Mouse (Mus musculus) frontal cortex, postnatal 10 days (tissue): Measurements from ENCODE around the gene Nif3l1.

Source experiments
- DNase-seq, 2 experiments: peaks; one replicate each; pipeline ENCODE4 v3.0.0; 2022; ENCODE audit warnings: low spot score in 2 of 2, mixed read lengths in 1 of 2

Nif3l1 gene

GRCm38 (mm10) chr1:58445143-58445722 lies at the start of gene Nif3l1, which contains the start of gene Ppil3:
Nif3l1 (plus strand) TSS chr1:58445151.
Ppil3 (minus strand) TSS chr1:58445486.
- DNase-seq: peak; percentile 86 to 87

- DNase-seq: no peak
Observed at GRCm38 (mm10) chr1:58395341-58395740, 49.6 kb upstream of the Nif3l1 start.

DNA sequence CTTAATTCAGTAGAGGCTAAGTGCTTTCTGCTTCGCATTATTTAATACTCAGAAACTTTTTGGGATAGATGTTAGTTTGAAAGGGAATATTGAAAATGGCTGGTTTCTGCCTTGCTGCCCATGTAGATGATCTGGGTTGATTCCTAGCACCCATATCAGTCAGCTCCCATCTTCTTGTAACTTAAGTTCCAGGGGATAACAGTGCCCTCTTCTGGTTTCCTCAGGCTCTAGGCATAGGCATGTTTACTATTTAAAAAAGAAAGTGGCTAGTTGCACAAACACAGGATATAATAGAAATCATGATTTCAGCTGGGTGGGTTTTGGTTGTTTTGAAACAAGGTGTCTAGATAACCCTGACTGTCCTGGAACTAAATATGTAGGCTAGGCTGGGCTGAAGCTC lies 48.8 kb upstream of the Nif3l1 start:
- no peak for DNase-seq

- no peak for DNase-seq
Observed at GRCm38 (mm10) chr1:58397731-58398130, 47.2 kb upstream of the Nif3l1 start.

GRCm38 (mm10) chr1:58401396-58401795 lies 43.6 kb upstream of the Nif3l1 start:
- no peak for DNase-seq

GRCm38 (mm10) chr1:58403745-58404144 lies 41.2 kb upstream of the Nif3l1 start:
- no peak for DNase-seq

GRCm38 (mm10) chr1:58407321-58407720 lies 37.6 kb upstream of the Nif3l1 start:
- DNase-seq: no peak

GRCm38 (mm10) chr1:58408141-58408540 lies 36.8 kb upstream of the Nif3l1 start:
- no peak for DNase-seq

DNA sequence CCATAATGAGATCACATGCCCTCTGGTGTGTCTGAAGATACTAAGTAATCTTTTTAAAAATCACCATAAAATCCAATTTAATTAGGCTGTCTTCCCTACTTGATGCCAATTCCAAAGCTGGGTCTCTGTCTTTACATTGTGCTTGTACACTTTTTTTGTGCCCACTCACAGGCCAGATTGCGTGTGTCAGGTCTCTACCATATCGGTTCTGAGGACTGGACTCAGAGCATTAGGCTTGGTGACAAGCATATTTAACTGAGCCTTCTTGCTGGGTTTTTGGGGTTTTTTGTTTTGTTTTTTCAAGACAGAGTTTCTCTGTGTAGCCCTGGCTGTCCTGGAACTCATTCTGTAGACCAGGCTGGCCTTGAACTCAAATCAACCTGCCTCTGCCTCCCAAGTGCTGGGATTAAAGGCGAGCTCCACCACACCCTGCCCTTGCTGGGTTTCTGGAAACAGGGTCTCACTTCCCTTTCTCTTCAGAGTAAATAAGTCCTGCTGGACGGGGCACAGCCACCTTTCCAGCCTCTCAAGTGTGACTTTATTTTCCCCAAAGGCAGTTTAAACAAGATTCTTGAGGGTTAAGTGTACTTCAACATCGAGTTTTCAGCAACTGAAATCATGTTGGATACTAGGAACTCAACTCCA lies 35.3 kb upstream of the Nif3l1 start:
- DNase-seq: no peak

GRCm38 (mm10) chr1:58410198-58410588 lies 34.8 kb upstream of the Nif3l1 start:
- no peak for DNase-seq

- no peak for DNase-seq
Observed at GRCm38 (mm10) chr1:58410776-58411175, 34.2 kb upstream of the Nif3l1 start.

- DNase-seq: no peak
Observed at GRCm38 (mm10) chr1:58415442-58415841, 29.5 kb upstream of the Nif3l1 start.

DNA sequence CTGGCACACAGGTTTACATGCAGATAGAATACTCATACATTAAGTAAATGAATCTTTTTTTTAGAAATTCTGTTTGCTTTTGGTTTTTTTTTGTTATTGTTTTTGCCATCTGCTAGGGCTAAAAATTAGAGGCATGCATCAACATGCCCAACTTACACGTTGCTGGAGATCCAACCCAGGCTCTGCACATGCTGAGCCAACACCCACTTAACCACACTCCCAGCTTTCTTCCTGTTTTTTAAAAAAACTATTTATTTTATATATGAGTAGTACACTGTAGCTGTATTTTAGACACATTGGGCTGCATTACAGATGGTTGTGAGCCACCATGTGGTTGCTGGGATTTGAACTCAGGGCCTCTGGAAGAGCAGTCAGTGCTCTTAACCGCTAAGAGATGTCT lies 28.9 kb upstream of the Nif3l1 start:
- no peak for DNase-seq

GRCm38 (mm10) chr1:58420032-58420431 lies 24.9 kb upstream of the Nif3l1 start:
- no peak for DNase-seq

GRCm38 (mm10) chr1:58420961-58421360 lies 24.0 kb upstream of the Nif3l1 start:
- DNase-seq: no peak

DNA sequence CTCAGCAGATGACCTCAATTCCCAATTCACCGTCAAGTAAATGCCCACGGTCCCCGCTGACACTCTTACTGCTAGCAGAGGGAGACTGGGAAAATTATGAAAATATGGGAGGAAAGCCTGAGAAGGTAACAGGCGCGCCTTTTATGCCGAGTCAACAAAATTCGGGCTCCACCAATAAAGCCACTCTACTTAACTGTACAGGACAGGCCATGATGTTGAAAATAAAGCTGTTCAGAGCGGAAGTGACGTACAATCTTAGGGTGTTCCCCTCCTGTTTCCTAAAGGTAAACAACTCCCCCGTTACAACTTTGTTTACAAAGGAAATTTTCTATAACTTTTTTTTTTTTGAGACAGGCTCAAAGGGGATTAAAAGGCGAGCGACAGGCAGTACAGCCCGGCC lies 22.1 kb upstream of the Nif3l1 start:
- DNase-seq: no peak

DNA sequence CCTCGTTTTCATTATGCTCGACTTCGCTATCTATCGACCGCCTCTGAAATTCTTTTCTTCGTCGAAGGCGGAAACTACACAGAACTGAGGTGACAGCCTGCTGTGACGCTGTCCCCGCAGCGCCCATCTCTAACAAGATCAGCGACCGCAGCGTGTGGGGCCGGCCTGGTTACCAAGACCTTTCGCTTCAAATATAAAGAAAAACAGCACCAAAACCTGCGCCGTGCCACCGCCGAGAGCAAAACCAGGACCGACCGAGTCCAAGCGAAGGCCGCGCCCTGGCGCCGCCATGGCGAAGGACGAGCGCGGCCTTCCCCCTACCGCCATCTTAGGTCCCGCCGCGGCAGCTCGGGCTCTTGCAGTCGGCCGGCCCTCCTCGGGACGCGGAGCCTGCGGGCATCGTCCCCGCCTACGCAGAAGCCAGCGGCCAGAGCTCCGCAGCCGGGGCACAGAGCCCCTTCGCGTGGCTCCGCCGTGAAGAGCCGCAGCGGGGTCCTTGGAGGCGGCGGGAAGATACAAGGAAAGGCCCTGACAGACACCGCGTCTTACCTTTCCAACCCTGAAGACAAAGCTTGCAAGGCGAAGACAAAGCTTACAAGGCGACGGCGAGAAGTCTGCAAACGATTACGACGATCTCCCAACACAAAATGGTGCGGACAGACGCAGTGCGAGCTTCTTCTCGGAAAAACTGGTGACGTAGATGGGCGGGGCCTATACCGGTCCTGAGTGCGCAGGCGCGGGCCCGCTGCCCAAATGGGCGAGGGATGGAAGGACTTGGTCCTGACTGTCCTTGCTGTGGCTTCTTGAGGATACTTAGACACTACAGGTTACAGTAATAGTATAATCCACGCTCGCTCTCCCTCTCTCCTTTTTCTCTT lies 21.3 kb upstream of the Nif3l1 start, which contains the start of gene Clk1:
TSS of gene Clk1 (minus strand) at position 696 of the 878 bp plus-strand sequence.
- DNase-seq: peak; percentile 93 to 96

DNA sequence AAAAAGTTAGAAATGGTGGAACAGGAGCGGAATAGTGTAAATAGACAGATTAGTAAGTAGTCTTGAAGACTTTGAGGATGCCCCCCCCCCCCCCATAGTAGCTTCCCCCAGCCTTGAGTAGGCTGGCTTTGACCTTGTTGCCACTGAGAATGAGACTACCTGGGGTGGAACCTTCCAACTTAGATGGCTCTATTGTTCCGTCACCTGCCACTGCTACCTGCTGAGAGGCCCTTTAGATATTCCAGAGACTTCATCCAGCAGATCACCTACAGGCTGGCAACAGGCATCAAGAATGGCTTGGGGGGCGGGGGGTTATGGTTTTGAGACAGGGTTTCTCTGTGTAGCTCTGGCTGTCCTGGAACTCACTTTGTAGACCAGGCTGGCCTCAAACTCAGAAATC lies 20.4 kb upstream of the Nif3l1 start:
- no peak for DNase-seq

DNA sequence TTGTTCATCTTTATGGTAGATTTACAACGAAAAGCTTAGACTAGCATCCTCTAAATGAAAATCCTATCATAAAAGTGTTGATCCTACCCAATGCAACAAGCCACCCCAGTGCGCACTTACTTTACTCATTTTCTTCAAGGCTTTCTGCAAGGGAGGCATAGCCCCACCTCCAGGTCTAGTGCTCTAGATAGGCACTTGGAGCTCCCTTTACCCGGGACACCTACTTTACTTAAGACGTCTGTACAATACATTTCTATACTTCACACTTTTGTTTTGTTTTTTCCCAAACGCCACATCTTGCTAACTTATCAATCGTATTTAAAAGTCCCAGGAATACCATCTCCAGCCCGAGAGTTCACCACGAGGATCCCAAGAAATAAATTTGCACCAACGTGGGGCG lies 260 bp upstream of the Nif3l1 start:
- DNase-seq: no peak

- no peak for DNase-seq
Observed at GRCm38 (mm10) chr1:58445861-58446260, 910 bp downstream of the Nif3l1 start.

- DNase-seq: no peak
Observed at GRCm38 (mm10) chr1:58447766-58448165, 2.8 kb downstream of the Nif3l1 start.

DNA sequence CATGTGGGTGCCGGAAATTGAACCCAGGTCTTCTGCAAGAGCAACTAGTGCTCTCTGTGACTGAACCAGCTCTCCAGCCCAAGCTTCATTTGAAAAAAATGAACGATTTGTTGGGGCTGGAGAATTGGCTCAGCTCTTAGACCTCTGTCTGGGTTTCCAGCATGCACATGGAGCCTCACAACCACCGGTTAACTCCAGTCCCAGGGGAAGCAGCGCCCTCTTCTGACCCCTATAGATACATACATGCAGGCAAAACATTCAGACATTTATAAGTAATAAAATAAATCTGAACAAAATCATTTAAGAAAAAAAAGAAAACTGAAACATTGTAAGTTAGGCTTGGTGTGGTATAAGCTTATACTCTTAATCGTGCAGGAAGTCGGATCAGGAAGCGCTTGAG lies 3.4 kb downstream of the Nif3l1 start:
- DNase-seq: no peak

- DNase-seq: no peak
Observed at GRCm38 (mm10) chr1:58454316-58454715, 9.4 kb downstream of the Nif3l1 start.
